Mouse (Mus musculus): ENCODE results near the gene Asb15. TPM values are rescaled to one million over a fixed set of nuclear protein-coding genes. Genes with fewer than 3 reads are reported as not detected.

The Asb15 gene
- not detected in 2 replicates for total RNA-seq (2023)

GRCm38 (mm10) chr6:24528064-24528243, at the start of gene Asb15:
Gene Asb15 (plus strand): TSS chr6:24528144.

DNA sequence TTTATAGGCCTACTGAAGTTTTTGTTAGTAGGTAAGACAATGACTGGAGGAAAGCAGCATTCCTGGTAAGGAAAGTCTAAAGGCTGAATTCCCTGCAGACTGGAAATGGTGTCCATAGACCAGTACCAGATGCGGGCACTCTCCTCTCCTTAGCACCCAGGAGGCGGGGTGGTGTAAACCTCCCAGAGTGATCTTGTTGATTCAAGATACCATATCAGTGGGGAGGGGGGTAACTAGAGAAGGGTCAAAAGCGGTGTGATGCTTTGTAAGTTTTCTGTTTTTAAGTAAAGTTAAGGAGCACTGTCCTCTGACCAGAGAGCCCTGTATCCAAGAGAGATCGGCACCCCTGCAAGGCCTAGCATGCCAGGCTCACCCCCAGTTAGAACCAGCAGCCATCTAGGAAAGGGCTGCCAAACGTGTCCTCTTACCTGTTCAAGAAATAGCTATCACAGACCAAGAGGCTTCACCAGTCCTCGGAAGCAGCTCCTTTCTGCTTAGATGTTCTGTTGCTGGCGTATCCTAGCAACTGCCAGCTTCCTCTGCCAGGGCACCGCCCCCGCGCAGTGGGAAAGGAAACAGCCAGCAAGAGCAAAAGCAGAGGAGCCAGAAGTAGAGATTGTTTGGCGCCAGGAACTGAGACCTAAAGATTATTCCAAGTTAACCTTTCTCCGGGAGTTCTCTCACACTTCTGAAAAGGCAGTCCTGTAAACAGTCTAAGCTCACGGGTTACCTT, 13.2 kb upstream of the Asb15 start, which contains the start of gene Iqub:
TSS of gene Iqub (minus strand) at position 516 of the 733 bp plus-strand sequence.

GRCm38 (mm10) chr6:24527155-24528063, 535 bp upstream of the Asb15 start, which contains the start of gene Ndufa5:
Gene Ndufa5 (minus strand): TSS chr6:24528013.

DNA sequence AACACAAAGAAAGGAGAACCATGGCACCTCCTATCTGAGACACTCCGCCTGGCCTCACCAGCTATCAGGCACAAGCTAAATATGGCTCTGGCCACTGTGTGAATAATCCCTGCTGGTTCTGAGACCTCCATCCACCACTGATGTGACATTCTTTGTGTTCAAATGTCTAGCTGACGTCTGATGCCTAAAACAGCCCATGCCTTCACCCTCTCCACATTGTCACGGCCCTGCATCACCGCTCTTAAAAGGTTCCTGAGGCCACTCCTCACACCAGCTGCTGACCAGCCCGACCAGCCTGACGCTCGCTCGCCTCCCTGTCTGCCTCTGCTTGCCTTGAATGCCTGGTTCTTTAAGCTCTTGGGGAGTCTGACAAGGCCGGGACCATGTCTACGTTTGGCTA, 69.6 kb downstream of the Asb15 start, which contains the start of gene Lmod2:
TSS of gene Lmod2 (plus strand) at position 263 of the 400 bp plus-strand sequence.

Other genes with a start within 250 kb of the Asb15 start
- not detected in 2 replicates for gene Iqub, start 13.1 kb upstream of the Asb15 start, total RNA-seq (2023)
- gene Ndufa5, start 131 bp upstream of the Asb15 start, total RNA-seq (2023), result 30.8 and 35.0 TPM in 2 replicates
- gene Lmod2, start 69.6 kb downstream of the Asb15 start, total RNA-seq (2023), result not detected in 2 replicates
- 37.2 and 47.7 TPM in 2 replicates for gene Wasl, start 136.9 kb downstream of the Asb15 start, total RNA-seq (2023)
- not detected in 2 replicates for gene Hyal6, start 205.1 kb downstream of the Asb15 start, total RNA-seq (2023)
- not detected in 2 replicates for gene Hyal4, start 220.2 kb downstream of the Asb15 start, total RNA-seq (2023)

All from neutrophil, adult 65 days (primary cell).